Mouse (Mus musculus): ENCODE data around the gene Ovol3. TPM values are rescaled to one million over a fixed set of nuclear protein-coding genes. Genes with fewer than 3 reads are reported as not detected.

Gene Ovol3
- polyA plus RNA-seq, 1 experiment from 2014 or later: 0.26 TPM

GRCm38 (mm10) chr7:30224206-30224605 is 11.3 kb downstream of the Ovol3 start:
- Histone ChIP-seq H3K36me3 (ENCODE audit: insufficient read depth) (peaks cover 46% of the 10 kb centered on the region), H3K4me1 (ENCODE audit: insufficient read depth) (no peaks in the 10 kb centered on the region), H3K27ac (ENCODE audit: low read depth) (no peak overlapping the region), H3K9me3 (ENCODE audit: low read depth, low read length) (no peaks in the 10 kb centered on the region), H3K4me2 (no peak overlapping the region), H3K4me3 (ENCODE audit: low read depth, low read length) (no peak overlapping the region), H3K9ac (no peak overlapping the region), H3K27me3 (ENCODE audit: insufficient read depth, low read length) (no peaks in the 10 kb centered on the region)
- no peak for TF ChIP-seq CTCF (IDR thresholded peaks at IDR 0.05; ENCODE audit: low read depth)
- 91% methylated on average over 12 of the region's 12 CpGs for WGBS
- ATAC-seq (ENCODE audit: insufficient read depth): no peak
- DNase-seq: no peak

DNA sequence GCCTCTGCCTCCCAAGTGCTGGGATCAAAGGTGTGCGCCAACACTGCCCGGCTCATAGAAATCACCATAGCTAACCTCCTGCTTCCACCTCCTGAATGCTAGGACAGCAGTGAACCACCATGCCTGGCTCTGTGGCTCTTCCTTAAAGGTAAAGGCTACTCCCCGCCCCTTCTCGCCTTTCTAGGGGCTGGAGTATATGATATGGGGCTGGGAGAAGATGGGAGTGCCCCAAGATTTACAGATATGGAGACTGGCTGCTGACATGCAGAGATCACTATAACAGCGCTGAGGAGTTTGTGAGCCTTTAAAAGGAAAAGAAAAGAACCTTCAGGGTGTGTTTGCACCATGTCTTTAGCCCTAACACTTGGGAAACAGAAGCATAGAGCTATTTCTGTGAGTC is 13.3 kb downstream of the Ovol3 start:
- Histone ChIP-seq H3K4me1 (ENCODE audit: insufficient read depth) (no peaks in the 10 kb centered on the region), H3K36me3 (ENCODE audit: insufficient read depth) (peaks cover 38% of the 10 kb centered on the region)

GRCm38 (mm10) chr7:30221433-30221832 is 14.1 kb downstream of the Ovol3 start:
- H3K4me2 ChIP-seq: no peak overlapping the region
- H3K4me3 ChIP-seq (ENCODE audit: low read depth, low read length): no peak overlapping the region
- DNase-seq: no peak
- H3K36me3 ChIP-seq (ENCODE audit: insufficient read depth): peaks cover 30% of the 10 kb centered on the region
- H3K4me1 ChIP-seq (ENCODE audit: insufficient read depth): no peaks in the 10 kb centered on the region
- no peak overlapping the region for H3K9ac ChIP-seq
- H3K9me3 ChIP-seq (ENCODE audit: low read depth, low read length): no peaks in the 10 kb centered on the region
- H3K27me3 ChIP-seq (ENCODE audit: insufficient read depth, low read length): no peaks in the 10 kb centered on the region
- no peak for TF ChIP-seq CTCF (IDR thresholded peaks at IDR 0.05; ENCODE audit: low read depth)
- H3K27ac ChIP-seq (ENCODE audit: low read depth): no peak overlapping the region
- no peak for ATAC-seq (ENCODE audit: insufficient read depth)
- WGBS: 77% methylated on average over 3 of the region's 3 CpGs

More for the DNA sequence above, 13.3 kb downstream of the Ovol3 start:
- H3K9ac ChIP-seq: no peak overlapping the region
- DNase-seq (no peak), ATAC-seq (ENCODE audit: insufficient read depth) (no peak)
- no peak overlapping the region for H3K4me2 ChIP-seq
- no peak overlapping the region for H3K4me3 ChIP-seq (ENCODE audit: low read depth, low read length)
- no peak overlapping the region for H3K27ac ChIP-seq (ENCODE audit: low read depth)
- H3K27me3 ChIP-seq (ENCODE audit: insufficient read depth, low read length): no peaks in the 10 kb centered on the region
- no peak for TF ChIP-seq CTCF (IDR thresholded peaks at IDR 0.05; ENCODE audit: low read depth)
- 85% methylated on average over 5 of the region's 5 CpGs for WGBS
- no peaks in the 10 kb centered on the region for H3K9me3 ChIP-seq (ENCODE audit: low read depth, low read length)

- H3K27ac ChIP-seq (ENCODE audit: low read depth): no peak overlapping the region
- no peaks in the 10 kb centered on the region for H3K4me1 ChIP-seq (ENCODE audit: insufficient read depth)
- no peak for DNase-seq
- peaks cover 20% of the 10 kb centered on the region for H3K36me3 ChIP-seq (ENCODE audit: insufficient read depth)
- peak overlapping the region; percentile 46 for H3K4me3 ChIP-seq (ENCODE audit: low read depth, low read length)
- no peaks in the 10 kb centered on the region for H3K9me3 ChIP-seq (ENCODE audit: low read depth, low read length)
- ATAC-seq (ENCODE audit: insufficient read depth): no peak
- TF ChIP-seq CTCF (IDR thresholded peaks at IDR 0.05; ENCODE audit: low read depth): no peak
- peak overlapping the region; percentile 62 for H3K9ac ChIP-seq
- whole genome bisulfite sequencing: 27% methylated on average over 11 of the region's 11 CpGs
- H3K27me3 ChIP-seq (ENCODE audit: insufficient read depth, low read length): no peaks in the 10 kb centered on the region
- H3K4me2 ChIP-seq: peak overlapping the region; percentile 94
Measured at GRCm38 (mm10) chr7:30220008-30220356, 15.5 kb downstream of the Ovol3 start.

- DNase-seq (peak; percentile 83), ATAC-seq (ENCODE audit: insufficient read depth) (peak; percentile 56; the same call in 1 of the 2 replicates)
- Histone ChIP-seq H3K4me2 (peak overlapping the region; percentile 94), H3K4me3 (ENCODE audit: low read depth, low read length) (peak overlapping the region; percentile 46), H3K9me3 (ENCODE audit: low read depth, low read length) (no peaks in the 10 kb centered on the region), H3K27me3 (ENCODE audit: insufficient read depth, low read length) (no peaks in the 10 kb centered on the region), H3K36me3 (ENCODE audit: insufficient read depth) (peaks cover 16% of the 10 kb centered on the region), H3K27ac (ENCODE audit: low read depth) (0 out of 2 replicates have a peak overlapping the region, but pooled peaks have one; percentile 3), H3K4me1 (ENCODE audit: insufficient read depth) (no peaks in the 10 kb centered on the region), H3K9ac (peak overlapping the region; percentile 62)
- 5% methylated on average over 16 of the region's 16 CpGs for WGBS
- no peak for TF ChIP-seq CTCF (IDR thresholded peaks at IDR 0.05; ENCODE audit: low read depth)
Measured at GRCm38 (mm10) chr7:30219293-30220007, 16.1 kb downstream of the Ovol3 start.

- Histone ChIP-seq H3K36me3 (ENCODE audit: insufficient read depth) (no peaks in the 10 kb centered on the region), H3K4me2 (no peak overlapping the region), H3K27ac (ENCODE audit: low read depth) (no peak overlapping the region), H3K4me3 (ENCODE audit: low read depth, low read length) (no peak overlapping the region), H3K27me3 (ENCODE audit: insufficient read depth, low read length) (no peaks in the 10 kb centered on the region), H3K4me1 (ENCODE audit: insufficient read depth) (no peaks in the 10 kb centered on the region), H3K9me3 (ENCODE audit: low read depth, low read length) (no peaks in the 10 kb centered on the region), H3K9ac (no peak overlapping the region)
- no peak for TF ChIP-seq CTCF (IDR thresholded peaks at IDR 0.05; ENCODE audit: low read depth)
- DNase-seq (no peak), ATAC-seq (ENCODE audit: insufficient read depth) (no peak)
- WGBS: 66% methylated on average over 2 of the region's 2 CpGs
Measured at GRCm38 (mm10) chr7:30217277-30217676, 18.2 kb downstream of the Ovol3 start.

- no peak overlapping the region for H3K9ac ChIP-seq
Measured at GRCm38 (mm10) chr7:30216723-30217151, 18.8 kb downstream of the Ovol3 start.

More at GRCm38 (mm10) chr7:30216723-30217151, 18.8 kb downstream of the Ovol3 start:
- Histone ChIP-seq H3K4me1 (ENCODE audit: insufficient read depth) (no peaks in the 10 kb centered on the region), H3K9me3 (ENCODE audit: low read depth, low read length) (no peaks in the 10 kb centered on the region), H3K36me3 (ENCODE audit: insufficient read depth) (no peaks in the 10 kb centered on the region), H3K4me2 (peak overlapping the region; percentile 57), H3K27me3 (ENCODE audit: insufficient read depth, low read length) (no peaks in the 10 kb centered on the region), H3K4me3 (ENCODE audit: low read depth, low read length) (peak overlapping the region; percentile 9; the same call in 1 of the 2 replicates), H3K27ac (ENCODE audit: low read depth) (no peak overlapping the region)
- ATAC-seq (ENCODE audit: insufficient read depth) (peak; percentile 68), DNase-seq (peak; percentile 94)
- WGBS: under 1% methylated on average over 16 of the region's 16 CpGs
- TF ChIP-seq CTCF (IDR thresholded peaks at IDR 0.05; ENCODE audit: low read depth): peak; percentile 98
